Mouse (Mus musculus): ENCODE measurements around the gene Cdkn3. TPM values are rescaled to one million over a fixed set of nuclear protein-coding genes. Genes with fewer than 3 reads are reported as not detected.
A peak's percentile ranks its signal among the peaks of the same experiment; 100 is the strongest.
"Not testable (repeated sequence)": the region's sequence is repeated elsewhere in the genome, so short reads cannot be mapped to it uniquely, and the experiment has no call there.

Cdkn3 gene
- under 1 TPM; 0.56 to 0.81 TPM for total RNA-seq (2021)
- long read RNA-seq, experiment 1, partial matches to known transcripts, result 0 of 3 reads
- long read RNA-seq, experiment 1, other reads (novel, unspliced or antisense), result 2 of 3 reads
- long read RNA-seq, experiment 2, partial matches to known transcripts, result 0 of 4 reads
- long read RNA-seq, experiment 2, other reads (novel, unspliced or antisense), result 4 of 4 reads

- peak; percentile 78 to 87 for DNase-seq (ENCODE audit: low spot score in 2 of 2)
- Histone ChIP-seq H3K27ac (no peak within 1 kb of the TSS), H3K4me3 (peak within 1 kb of the TSS; percentile 67)
- TF ChIP-seq CTCF (conservative IDR thresholded peaks at IDR 0.05), result no peak; the same call in 1 of the 2 replicates
Measured at GRCm38 (mm10) chr14:46760355-46761029, at the start of gene Cdkn3. Gene Cdkn3 (plus strand): TSS chr14:46760541.

GRCm38 (mm10) chr14:46718483-46718922 is 41.8 kb upstream of the Cdkn3 start:
- Histone ChIP-seq H3K27ac (no peak overlapping the region), H3K4me3 (no peak overlapping the region)
- no peak for TF ChIP-seq CTCF (conservative IDR thresholded peaks at IDR 0.05)
- no peak for DNase-seq (ENCODE audit: low spot score in 2 of 2)

GRCm38 (mm10) chr14:46722031-46722430 is 38.3 kb upstream of the Cdkn3 start:
- H3K27ac ChIP-seq, result no peak overlapping the region
- no peak for DNase-seq (ENCODE audit: low spot score in 2 of 2)
- peak; percentile 67 for TF ChIP-seq CTCF (conservative IDR thresholded peaks at IDR 0.05)
- no peak overlapping the region for H3K4me3 ChIP-seq

- peak; percentile 33 to 37 for DNase-seq (ENCODE audit: low spot score in 2 of 2)
- peak; percentile 87 for TF ChIP-seq CTCF (conservative IDR thresholded peaks at IDR 0.05)
Measured at GRCm38 (mm10) chr14:46723828-46724227, 36.5 kb upstream of the Cdkn3 start.

GRCm38 (mm10) chr14:46724941-46725340 is 35.4 kb upstream of the Cdkn3 start:
- Histone ChIP-seq H3K4me3 (no peak overlapping the region), H3K27ac (no peak overlapping the region)
- TF ChIP-seq CTCF (conservative IDR thresholded peaks at IDR 0.05), result no peak
- DNase-seq (ENCODE audit: low spot score in 2 of 2), result no peak

More at GRCm38 (mm10) chr14:46723828-46724227, 36.5 kb upstream of the Cdkn3 start:
- no peak overlapping the region for H3K4me3 ChIP-seq
- H3K27ac ChIP-seq, result no peak overlapping the region

GRCm38 (mm10) chr14:46725743-46726142 is 34.6 kb upstream of the Cdkn3 start:
- peak; percentile 71 for TF ChIP-seq CTCF (conservative IDR thresholded peaks at IDR 0.05)
- H3K4me3 ChIP-seq, result no peak overlapping the region
- H3K27ac ChIP-seq, result no peak overlapping the region
- peak in 1 of 2 experiments; percentile 29 for DNase-seq (ENCODE audit: low spot score in 2 of 2)

GRCm38 (mm10) chr14:46734262-46734661 is 26.1 kb upstream of the Cdkn3 start:
- Histone ChIP-seq H3K27ac (no peak overlapping the region), H3K4me3 (no peak overlapping the region)
- DNase-seq (ENCODE audit: low spot score in 2 of 2), result no peak
- no peak for TF ChIP-seq CTCF (conservative IDR thresholded peaks at IDR 0.05)

GRCm38 (mm10) chr14:46734761-46735455 is 25.4 kb upstream of the Cdkn3 start:
- no peak for TF ChIP-seq CTCF (conservative IDR thresholded peaks at IDR 0.05)
- no peak for DNase-seq (ENCODE audit: low spot score in 2 of 2)
- no peak overlapping the region for H3K27ac ChIP-seq

GRCm38 (mm10) chr14:46736366-46736765 is 24.0 kb upstream of the Cdkn3 start:
- DNase-seq (ENCODE audit: low spot score in 2 of 2), result no peak
- no peak overlapping the region for H3K4me3 ChIP-seq

More at GRCm38 (mm10) chr14:46734761-46735455, 25.4 kb upstream of the Cdkn3 start:
- H3K4me3 ChIP-seq, result no peak overlapping the region

GRCm38 (mm10) chr14:46737346-46737745 is 23.0 kb upstream of the Cdkn3 start:
- DNase-seq (ENCODE audit: low spot score in 2 of 2); H3K4me3 ChIP-seq; H3K27ac ChIP-seq: not testable (repeated sequence)

More at GRCm38 (mm10) chr14:46736366-46736765, 24.0 kb upstream of the Cdkn3 start:
- H3K27ac ChIP-seq, result no peak overlapping the region
- TF ChIP-seq CTCF (conservative IDR thresholded peaks at IDR 0.05), result no peak

- TF ChIP-seq CTCF (conservative IDR thresholded peaks at IDR 0.05), result no peak
- Histone ChIP-seq H3K27ac (no peak overlapping the region), H3K4me3 (no peak overlapping the region)
- no peak for DNase-seq (ENCODE audit: low spot score in 2 of 2)
Measured at GRCm38 (mm10) chr14:46742674-46743073, 17.7 kb upstream of the Cdkn3 start.

- Histone ChIP-seq H3K4me3 (no peak overlapping the region), H3K27ac (no peak overlapping the region)
- no peak for DNase-seq (ENCODE audit: low spot score in 2 of 2)
- TF ChIP-seq CTCF (conservative IDR thresholded peaks at IDR 0.05), result no peak
Measured at GRCm38 (mm10) chr14:46745413-46745812, 14.9 kb upstream of the Cdkn3 start.

- DNase-seq (ENCODE audit: low spot score in 2 of 2); H3K27ac ChIP-seq; H3K4me3 ChIP-seq: not testable (repeated sequence)
Measured at GRCm38 (mm10) chr14:46754371-46754770, 6.0 kb upstream of the Cdkn3 start.
